In the genomic region with DNA sequence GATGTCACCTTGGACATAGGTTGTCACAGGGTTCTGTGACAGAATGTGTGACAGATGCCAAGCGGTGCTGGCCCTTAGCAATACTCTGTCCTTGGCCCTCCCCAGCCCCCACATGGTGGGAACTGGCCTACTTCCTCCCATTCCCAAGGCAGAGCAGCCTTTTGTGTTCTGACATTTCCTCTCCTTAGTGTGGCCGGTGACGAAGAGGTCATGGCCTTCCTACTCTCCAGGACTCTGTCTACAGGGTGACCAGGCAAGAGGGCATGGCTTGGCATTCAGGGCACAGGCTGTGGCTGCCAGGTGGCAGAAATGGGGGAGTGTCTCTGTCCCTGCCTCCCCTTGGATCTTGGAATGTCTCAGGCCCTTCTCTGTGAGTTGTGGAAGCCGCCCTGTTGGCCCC, we compare ENCODE assay signal across 14 mouse cellular contexts. TPM values are rescaled to one million over a fixed set of nuclear protein-coding genes. Genes with fewer than 3 reads are reported as not detected.
DNase-seq lines count a peak whose midpoint lies in the region; ATAC-seq and TF ChIP-seq lines count a peak whose summit lies in the region.
"Had no signal": no experiment of that assay in that cellular context is flagged by ENCODE, and none has a peak within 500 bp of the region (broad histone marks: within the 10 kb centered on the region; RNA-seq: fewer than 3 reads in every experiment).

No protein-coding gene starts in this region.

- TF ChIP-seq CTCF in liver, adult 2 months (IDR thresholded peaks at IDR 0.05; ENCODE audit: low read depth, low read length), result no peak
- peak; percentile 10; the same call in 1 of the 2 replicates for TF ChIP-seq CTCF in lung, postnatal 0 days (IDR thresholded peaks at IDR 0.05)
- no peak for TF ChIP-seq CTCF in thymus, adult 2 months (IDR thresholded peaks at IDR 0.05; ENCODE audit: borderline replicate concordance, control insufficient read depth, extremely low read depth, insufficient read depth, low read length, poor library complexity)

- 15% methylated on average over 4 of the region's 4 CpGs for WGBS in liver, adult 2 months
- WGBS in liver, embryonic 12.5 days (ENCODE audit: insufficient replicate concordance), result 57% methylated on average over 4 of the region's 4 CpGs
- 70% methylated on average over 4 of the region's 4 CpGs for WGBS in heart, embryonic 15.5 days
- 71% methylated on average over 4 of the region's 4 CpGs for WGBS in lung, postnatal 0 days
- 92% methylated on average over 4 of the region's 4 CpGs for WGBS in thymus, adult 2 months

- ATAC-seq in liver, embryonic 12.5 days, result no peak
- peak; percentile 33; the same call in 1 of the 2 replicates for ATAC-seq in heart, embryonic 15.5 days (replicated peaks; ENCODE audit: insufficient number of reproducible peaks, insufficient read depth, low FRiP score, low read depth)
- peak; percentile 66 for ATAC-seq in lung, postnatal 0 days
- ATAC-seq: forebrain, postnatal 0 days; midbrain, embryonic 13.5 days had no signal

- no peak overlapping the region for H3K4me2 ChIP-seq in liver, embryonic 12.5 days
- no peak overlapping the region for H3K4me2 ChIP-seq in heart, embryonic 15.5 days
- H3K4me2 ChIP-seq in lung, postnatal 0 days (replicated peaks; ENCODE audit: low read depth, low read length), result no peak overlapping the region
- H3K4me2 ChIP-seq: hindbrain, embryonic 13.5 days; midbrain, embryonic 13.5 days; stomach, embryonic 15.5 days had no signal

- TF ChIP-seq EP300 in lung, postnatal 0 days (IDR thresholded peaks at IDR 0.05), result no peak

- H3K79me2 ChIP-seq in liver, adult 2 months (ENCODE audit: control insufficient read depth, insufficient read depth, low read length), result peaks cover 80% of the 10 kb centered on the region; the same call in 1 of the 2 replicates

- TF ChIP-seq POLR2A in liver, adult 2 months (IDR thresholded peaks at IDR 0.05; ENCODE audit: extremely low read depth, insufficient read depth, low read length), result no peak
- no peak for TF ChIP-seq POLR2A in thymus, adult 2 months (IDR thresholded peaks at IDR 0.05; ENCODE audit: control insufficient read depth, extremely low read depth, insufficient read depth, low read length, poor library complexity)

- peak; percentile 44 to 59 for DNase-seq in cerebellum, adult 18-20 months
- no peak for DNase-seq in cerebellum, adult 8-10 months
- DNase-seq in liver, adult 2 months (ENCODE audit: extremely low read depth, low read depth, low spot score), result peak; percentile 82
- DNase-seq in lung, postnatal 0 days (ENCODE audit: low spot score), result peak; percentile 34
- DNase-seq in frontal cortex, postnatal 14 days (ENCODE audit: low spot score in 2 of 2), result no peak
- no peak for DNase-seq in thymus, adult 2 months
- DNase-seq: forebrain, postnatal 0 days had no signal

- H3K4me3 ChIP-seq in liver, adult 2 months (ENCODE audit: insufficient read depth, low read depth, low read length), result no peak overlapping the region
- H3K4me3 ChIP-seq in liver, embryonic 12.5 days, result no peak overlapping the region
- H3K4me3 ChIP-seq in heart, embryonic 15.5 days, result no peak overlapping the region
- H3K4me3 ChIP-seq in lung, postnatal 0 days (ENCODE audit: low read depth, low read length), result no peak overlapping the region
- H3K4me3 ChIP-seq in thymus, adult 2 months (ENCODE audit: control insufficient read depth, insufficient read depth, low read length), result no peak overlapping the region
- H3K4me3 ChIP-seq: hindbrain, embryonic 13.5 days; midbrain, embryonic 13.5 days; stomach, embryonic 15.5 days had no signal

- no peaks in the 10 kb centered on the region for H3K27me3 ChIP-seq in liver, adult 2 months (ENCODE audit: control insufficient read depth, insufficient read depth, low read length)
- H3K27me3 ChIP-seq in liver, embryonic 12.5 days (replicated peaks), result no peaks in the 10 kb centered on the region
- H3K27me3 ChIP-seq in heart, embryonic 15.5 days, result no peaks in the 10 kb centered on the region
- no peaks in the 10 kb centered on the region for H3K27me3 ChIP-seq in lung, postnatal 0 days (replicated peaks; ENCODE audit: insufficient read depth, low read length)
- no peaks in the 10 kb centered on the region for H3K27me3 ChIP-seq in thymus, adult 2 months (ENCODE audit: control insufficient read depth, insufficient read depth, low read length)
- H3K27me3 ChIP-seq: hindbrain, embryonic 13.5 days; midbrain, embryonic 13.5 days; stomach, embryonic 15.5 days had no signal

- peak overlapping the region; percentile 32; the same call in 1 of the 2 replicates for H3K9ac ChIP-seq in liver, adult 2 months (ENCODE audit: low read depth, low read length)
- no peak overlapping the region for H3K9ac ChIP-seq in liver, embryonic 12.5 days
- no peak overlapping the region for H3K9ac ChIP-seq in heart, embryonic 15.5 days
- no peak overlapping the region for H3K9ac ChIP-seq in lung, postnatal 0 days (replicated peaks; ENCODE audit: low read depth)
- H3K9ac ChIP-seq: forebrain, postnatal 0 days; hindbrain, embryonic 13.5 days; midbrain, embryonic 13.5 days; stomach, embryonic 15.5 days had no signal

- H3K36me3 ChIP-seq in liver, adult 2 months (ENCODE audit: control insufficient read depth, insufficient read depth, low read length), result no peaks in the 10 kb centered on the region
- H3K36me3 ChIP-seq in liver, embryonic 12.5 days, result no peaks in the 10 kb centered on the region
- no peaks in the 10 kb centered on the region for H3K36me3 ChIP-seq in heart, embryonic 15.5 days
- H3K36me3 ChIP-seq in lung, postnatal 0 days (ENCODE audit: insufficient read depth, low read length), result no peaks in the 10 kb centered on the region
- H3K36me3 ChIP-seq in thymus, adult 2 months (ENCODE audit: control insufficient read depth, insufficient read depth, low read length), result no peaks in the 10 kb centered on the region
- H3K36me3 ChIP-seq: hindbrain, embryonic 13.5 days; midbrain, embryonic 13.5 days; stomach, embryonic 15.5 days had no signal

- H3K9me3 ChIP-seq in liver, embryonic 12.5 days (replicated peaks), result no peaks in the 10 kb centered on the region
- no peaks in the 10 kb centered on the region for H3K9me3 ChIP-seq in heart, embryonic 15.5 days (replicated peaks)
- no peaks in the 10 kb centered on the region for H3K9me3 ChIP-seq in lung, postnatal 0 days (ENCODE audit: low read length)
- H3K9me3 ChIP-seq: hindbrain, embryonic 13.5 days; midbrain, embryonic 13.5 days; stomach, embryonic 15.5 days had no signal

- peak overlapping the region; percentile 61 for H3K27ac ChIP-seq in liver, adult 2 months (replicated peaks; ENCODE audit: insufficient read depth, low read depth, low read length)
- H3K27ac ChIP-seq in liver, embryonic 12.5 days, result no peak overlapping the region
- peak overlapping the region; percentile 42 for H3K27ac ChIP-seq in heart, embryonic 15.5 days
- H3K27ac ChIP-seq in lung, postnatal 0 days (ENCODE audit: low read length), result no peak overlapping the region
- H3K27ac ChIP-seq in thymus, adult 2 months (ENCODE audit: control insufficient read depth, insufficient read depth, low read length), result no peak overlapping the region
- H3K27ac ChIP-seq: hindbrain, embryonic 13.5 days; midbrain, embryonic 13.5 days; stomach, embryonic 15.5 days had no signal

- H3K4me1 ChIP-seq in liver, adult 2 months (ENCODE audit: control insufficient read depth, insufficient read depth, low read length), result peaks cover 53% of the 10 kb centered on the region
- H3K4me1 ChIP-seq in liver, embryonic 12.5 days, result peaks cover 44% of the 10 kb centered on the region
- peaks cover 63% of the 10 kb centered on the region for H3K4me1 ChIP-seq in heart, embryonic 15.5 days (replicated peaks)
- peaks cover 9% of the 10 kb centered on the region; the same call in 1 of the 2 replicates for H3K4me1 ChIP-seq in lung, postnatal 0 days (ENCODE audit: insufficient read depth, low read depth, low read length)
- peaks cover 13% of the 10 kb centered on the region for H3K4me1 ChIP-seq in thymus, adult 2 months (replicated peaks; ENCODE audit: control insufficient read depth, insufficient read depth, low read length)

RNA-seq across cellular contexts. Expression of a gene that starts 15.6 kb away (rescaled TPM):
- total RNA-seq in liver, adult 2 months (2014; rRNA removed), result 0.09 and 0.27 TPM in 2 replicates
- polyA plus RNA-seq in liver, adult 2 months (2012; rRNA removed), result 0.11 and 0.14 TPM in 2 replicates
- not detected in 2 replicates for polyA plus RNA-seq in liver, embryonic 12.5 days (2016; fragmentation: Nextera tagmentation; extraction: Ambion mirVana)
- 0.05 TPM in 1 of 2 replicates, not detected in the other for polyA plus RNA-seq in heart, embryonic 15.5 days (2015; fragmentation: Nextera tagmentation; extraction: Ambion mirVana)
- polyA plus RNA-seq in lung, postnatal 0 days (2015; fragmentation: Nextera tagmentation; extraction: Ambion mirVana), result not detected in 2 replicates
- polyA plus RNA-seq in thymus, adult 2 months (2012; rRNA removed), result 0.04 TPM in 1 of 2 replicates, not detected in the other
- total RNA-seq: forebrain, postnatal 0 days; left cerebral cortex, adult 8-10 months had no signal
- polyA plus RNA-seq: cortical plate, adult 2 months; forebrain, postnatal 0 days; hindbrain, embryonic 13.5 days; midbrain, embryonic 13.5 days; stomach, embryonic 15.5 days had no signal

RNA-seq across cellular contexts. Expression of a gene that starts 35.3 kb away (rescaled TPM):
- total RNA-seq in liver, adult 2 months (2014; rRNA removed), result 288 and 375 TPM in 2 replicates
- polyA plus RNA-seq in liver, adult 2 months (2012; rRNA removed), result 557 and 601 TPM in 2 replicates
- 49.4 and 52.0 TPM in 2 replicates for polyA plus RNA-seq in liver, embryonic 12.5 days (2016; fragmentation: Nextera tagmentation; extraction: Ambion mirVana)
- polyA plus RNA-seq in heart, embryonic 15.5 days (2015; fragmentation: Nextera tagmentation; extraction: Ambion mirVana), result 25.2 and 33.2 TPM in 2 replicates
- polyA plus RNA-seq in lung, postnatal 0 days (2015; fragmentation: Nextera tagmentation; extraction: Ambion mirVana), result 13.4 and 19.7 TPM in 2 replicates
- 60.5 and 69.2 TPM in 2 replicates for polyA plus RNA-seq in thymus, adult 2 months (2012; rRNA removed)

RNA-seq across cellular contexts. Expression of a gene that starts 57.0 kb away (rescaled TPM):
- 4.3 and 5.4 TPM in 2 replicates for total RNA-seq in liver, adult 2 months (2014; rRNA removed)
- 5.3 and 7.0 TPM in 2 replicates for polyA plus RNA-seq in liver, adult 2 months (2012; rRNA removed)
- polyA plus RNA-seq in liver, embryonic 12.5 days (2016; fragmentation: Nextera tagmentation; extraction: Ambion mirVana), result 1.8 and 2.3 TPM in 2 replicates
- polyA plus RNA-seq in heart, embryonic 15.5 days (2015; fragmentation: Nextera tagmentation; extraction: Ambion mirVana), result 2.4 and 3.4 TPM in 2 replicates
- polyA plus RNA-seq in lung, postnatal 0 days (2015; fragmentation: Nextera tagmentation; extraction: Ambion mirVana), result 4.7 and 6.2 TPM in 2 replicates
- polyA plus RNA-seq in thymus, adult 2 months (2012; rRNA removed), result 5.4 and 5.8 TPM in 2 replicates

Comparison
In these comparisons a context has a peak if more than half of its experiments do, and no peak if none do; other contexts are left out.
1. DNase-seq: peak in cerebellum, adult 18-20 months (2 of 2), liver, adult 2 months (single experiment) and lung, postnatal 0 days (single experiment); none in cerebellum, adult 8-10 months (single experiment), frontal cortex, postnatal 14 days (0 of 2) and thymus, adult 2 months (single experiment).
2. H3K27ac ChIP-seq: peak in liver, adult 2 months (single experiment) and heart, embryonic 15.5 days (single experiment); none in liver, embryonic 12.5 days (single experiment), lung, postnatal 0 days (single experiment) and thymus, adult 2 months (single experiment).